Mouse (Mus musculus) ES-Bruce4 (cell line): ENCODE measurements around the gene 5730480H06Rik.

Experiments
- CTCF ChIP-seq: IDR thresholded peaks from one replicate; pipeline ENCODE4 v1.8.1; 2011; ENCODE audit warnings: low read depth, low read length
- EP300 ChIP-seq: IDR thresholded peaks from 2 replicates; pipeline ENCODE4 v1.6.1; 2011; ENCODE audit warnings: low read depth, low read length; ENCODE audit not compliant: insufficient read depth
- POLR2A ChIP-seq: IDR thresholded peaks from one replicate; pipeline ENCODE4 v1.8.1; 2011; ENCODE audit warnings: low read length; ENCODE audit not compliant: insufficient read depth

DNA sequence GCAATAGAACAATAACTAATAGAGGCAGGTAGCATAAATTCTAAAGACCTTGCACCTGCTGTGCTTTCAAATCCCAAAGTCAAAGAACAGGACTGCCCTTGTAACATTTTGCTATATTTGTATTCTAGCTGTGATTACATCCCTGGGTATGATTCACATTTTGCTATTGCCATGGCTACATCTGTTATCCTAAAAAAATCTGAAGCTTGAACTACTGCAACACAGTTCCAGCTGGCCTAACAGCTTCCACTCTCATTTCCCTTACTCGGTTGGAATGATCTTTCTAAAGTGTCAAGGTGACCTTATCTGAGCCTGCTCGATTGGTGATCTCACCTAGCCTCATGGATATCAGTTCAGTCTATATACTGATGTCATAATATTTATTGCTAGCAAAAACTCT is 132.5 kb downstream of the 5730480H06Rik start:
- TF ChIP-seq POLR2A (no peak), CTCF (no peak), EP300 (no peak)
